Mouse (Mus musculus) cortical plate, adult 2 months (tissue): ENCODE results near the gene Psors1c2. TPM values are rescaled to one million over a fixed set of nuclear protein-coding genes. Genes with fewer than 3 reads are reported as not detected.
A peak's percentile ranks its signal among the peaks of the same experiment; 100 is the strongest.

Source experiments
- H3K27ac ChIP-seq: fragments of 200-500 bp; 2 replicates; pipeline ENCODE4 v1.5.1; 2012; ENCODE audit warnings: low read length, control low read depth, inconsistent platforms; ENCODE audit not compliant: insufficient read depth
- H3K4me1 ChIP-seq: fragments of 200-500 bp; 2 replicates; pipeline ENCODE4 v1.6.1; 2011; ENCODE audit warnings: low read length; ENCODE audit not compliant: control insufficient read depth, insufficient read depth
- H3K4me3 ChIP-seq: fragments of 200-500 bp; 2 replicates; pipeline ENCODE4 v1.5.1; 2011; ENCODE audit warnings: mild to moderate bottlenecking, low read length, control low read depth; ENCODE audit not compliant: insufficient read depth
- CTCF ChIP-seq: fragments of 200-500 bp; IDR thresholded peaks from 2 replicates; pipeline ENCODE4 v1.5.1; 2011; ENCODE audit warnings: mild to moderate bottlenecking, control low read depth, low read length; ENCODE audit not compliant: insufficient read depth; ENCODE audit errors: extremely low read depth
- POLR2A ChIP-seq: fragments of 200-500 bp; IDR thresholded peaks from 2 replicates; pipeline ENCODE4 v1.6.1; 2011; ENCODE audit warnings: mild to moderate bottlenecking, low read length, control low read depth; ENCODE audit not compliant: insufficient read depth; ENCODE audit errors: extremely low read depth
- polyA plus RNA-seq: library from polyadenylated mRNA; depleted of rRNA; stranded (reverse); fragments of >200 nt; gene quantifications from 2 replicates; pipeline ENCODE4 v1.2.3, GENCODE M21; 2012; rRNA removed

Psors1c2 gene
- polyA plus RNA-seq, 1 experiment: 1.2 TPM

DNA sequence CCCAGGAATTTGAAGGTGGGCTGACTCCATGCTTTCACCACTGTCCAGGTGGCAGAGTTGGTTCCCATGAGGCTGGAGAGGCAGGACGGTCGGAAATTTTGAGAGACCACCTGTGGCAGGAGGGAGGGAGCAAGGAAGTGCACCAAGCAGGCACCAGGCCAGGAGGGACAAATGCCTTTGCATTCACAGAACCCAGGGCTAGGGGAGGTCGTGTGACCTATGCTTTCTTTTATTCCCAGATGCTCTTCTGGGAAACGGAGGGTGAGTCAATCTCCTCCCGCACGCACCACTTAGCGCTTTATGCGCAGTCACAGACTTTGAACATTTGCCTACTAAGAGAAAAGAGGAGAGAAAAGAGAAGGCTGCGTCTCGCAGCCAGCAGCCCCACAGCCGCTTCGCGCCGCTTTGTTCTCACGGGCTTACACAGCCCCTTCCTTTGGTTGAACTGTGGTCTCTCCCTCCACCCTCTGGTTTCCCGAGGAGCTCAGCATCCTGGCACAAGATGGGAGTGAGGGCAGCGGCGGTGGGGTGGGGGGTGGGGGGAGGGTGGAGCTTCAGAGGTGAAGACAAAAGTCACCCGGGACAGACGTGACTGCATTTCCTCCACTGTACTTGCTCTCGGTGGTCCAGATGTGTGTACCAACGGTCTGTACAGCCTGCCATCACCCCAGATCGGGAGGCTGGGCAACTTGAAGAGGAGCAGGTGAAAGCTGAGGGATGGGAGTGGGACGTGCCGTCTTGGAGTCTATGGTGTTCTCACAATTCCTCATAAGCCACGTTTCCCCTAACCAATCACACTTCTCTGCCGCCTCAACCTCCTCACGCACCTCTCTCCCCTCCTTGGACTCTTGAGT, 36.3 kb downstream of the Psors1c2 start:
- no peak overlapping the region for H3K4me3 ChIP-seq
- H3K27ac ChIP-seq: no peak overlapping the region
- TF ChIP-seq POLR2A: no peak
- no peak for TF ChIP-seq CTCF
- no peaks in the 10 kb centered on the region for H3K4me1 ChIP-seq

DNA sequence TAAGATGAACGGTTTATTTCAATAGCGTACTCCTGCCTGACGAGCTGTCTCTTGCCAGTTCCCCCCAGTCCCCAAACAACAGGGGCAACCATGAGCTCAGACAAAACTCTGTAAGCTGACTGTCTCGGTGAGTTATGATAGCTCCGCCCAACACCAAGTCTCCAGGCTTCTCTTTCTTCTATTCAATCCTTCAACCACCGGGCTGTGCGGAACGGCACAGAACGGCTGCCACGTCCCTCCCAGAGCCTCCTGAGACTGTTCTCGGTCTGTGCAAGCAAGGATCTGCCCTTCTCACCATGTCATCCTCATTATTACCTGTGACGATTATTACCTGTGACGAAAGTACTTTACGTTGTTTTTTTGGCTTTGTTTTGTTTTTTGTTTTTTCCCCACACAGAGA, 37.8 kb downstream of the Psors1c2 start:
- Histone ChIP-seq H3K4me3 (no peak overlapping the region), H3K27ac (no peak overlapping the region), H3K4me1 (no peaks in the 10 kb centered on the region)
- TF ChIP-seq CTCF (no peak), POLR2A (no peak)

DNA sequence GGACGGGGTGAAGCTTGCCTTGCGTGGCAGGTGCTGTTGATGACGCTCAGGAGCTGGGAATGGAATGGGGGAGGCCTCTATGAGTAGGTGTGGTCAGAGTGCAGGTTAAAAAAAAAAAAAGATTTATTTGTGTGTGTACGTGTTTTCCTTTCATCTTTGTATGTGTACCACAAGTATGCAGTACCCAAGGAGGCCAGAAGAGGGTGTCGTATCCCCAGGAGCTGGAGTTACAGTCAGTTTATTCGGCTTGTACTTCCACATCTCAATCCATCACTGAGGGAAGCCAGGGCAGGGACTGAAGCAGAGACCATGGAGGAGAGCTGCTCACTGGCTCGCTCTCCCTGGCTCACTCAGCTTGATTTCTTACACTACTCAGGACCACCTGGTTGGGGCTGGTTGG, 38.5 kb downstream of the Psors1c2 start:
- H3K4me1 ChIP-seq: no peaks in the 10 kb centered on the region
- H3K4me3 ChIP-seq: no peak overlapping the region
- TF ChIP-seq CTCF (no peak), POLR2A (no peak)
- H3K27ac ChIP-seq: no peak overlapping the region

DNA sequence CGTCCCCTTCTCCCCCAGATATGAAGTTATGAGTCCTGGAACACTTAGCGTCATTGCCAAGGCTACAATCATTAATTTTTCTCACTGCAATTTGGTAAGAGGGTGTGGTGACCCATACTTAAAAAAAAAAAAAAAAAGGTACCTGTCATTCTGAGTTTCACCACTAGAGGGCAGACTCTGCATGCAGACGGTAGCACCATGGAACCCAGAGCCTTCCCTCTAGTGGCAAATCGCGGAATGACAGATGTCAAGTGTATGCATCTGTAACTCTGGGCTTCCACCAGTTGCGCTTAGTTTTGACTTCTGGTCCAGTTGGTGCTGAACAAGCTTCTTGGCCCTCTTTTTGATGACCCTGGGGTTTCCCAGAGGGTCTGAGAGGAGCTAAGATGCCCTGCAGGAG, 45.2 kb downstream of the Psors1c2 start:
- Histone ChIP-seq H3K4me3 (no peak overlapping the region), H3K27ac (no peak overlapping the region), H3K4me1 (no peaks in the 10 kb centered on the region)
- TF ChIP-seq POLR2A: no peak
- TF ChIP-seq CTCF: peak; percentile 100

DNA sequence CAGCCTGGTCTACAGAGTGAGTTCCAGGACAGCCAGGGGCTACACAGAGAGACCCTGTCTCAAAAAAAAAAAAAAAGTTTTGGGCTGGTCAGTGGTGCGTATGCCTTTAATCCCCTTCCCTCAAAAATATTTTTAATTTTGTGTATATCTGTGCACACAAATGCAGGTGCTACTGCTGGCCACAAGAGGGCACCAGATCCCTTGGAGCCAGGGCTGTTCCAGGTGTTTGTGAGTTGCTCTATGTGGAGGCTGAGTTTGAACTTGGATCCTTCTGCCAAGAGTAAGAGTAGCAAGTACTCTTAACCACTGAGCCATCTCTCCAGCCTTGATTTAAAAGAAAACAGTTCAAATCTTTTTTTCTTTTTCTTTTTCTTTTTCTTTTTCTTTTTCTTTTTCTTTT, 49.9 kb downstream of the Psors1c2 start:
- H3K27ac ChIP-seq: no peak overlapping the region
- H3K4me1 ChIP-seq: no peaks in the 10 kb centered on the region
- no peak overlapping the region for H3K4me3 ChIP-seq
- TF ChIP-seq POLR2A (no peak), CTCF (peak; percentile 54)

Other genes starting within 250 kb of the Psors1c2 start
- gene H2-Q1, start 212.8 kb upstream of the Psors1c2 start, polyA plus RNA-seq: 0.68 and 0.88 TPM in 2 replicates
- 0.57 and 0.96 TPM in 2 replicates for gene H2-Q2, start 191.0 kb upstream of the Psors1c2 start, polyA plus RNA-seq
- gene H2-Q4, start 153.6 kb upstream of the Psors1c2 start, polyA plus RNA-seq: 6.2 and 6.5 TPM in 2 replicates
- gene H2-Q6, start 108.4 kb upstream of the Psors1c2 start, polyA plus RNA-seq: 1.2 and 1.7 TPM in 2 replicates
- gene H2-Q7, start 94.0 kb upstream of the Psors1c2 start, polyA plus RNA-seq: 1.2 and 1.9 TPM in 2 replicates
- 0.04 and 0.09 TPM in 2 replicates for gene H2-Q10, start 63.1 kb upstream of the Psors1c2 start, polyA plus RNA-seq
- gene Pou5f1, start 27.2 kb upstream of the Psors1c2 start, polyA plus RNA-seq: not detected in 2 replicates
- gene Tcf19, start 16.4 kb upstream of the Psors1c2 start, polyA plus RNA-seq: 10.3 and 11.9 TPM in 2 replicates
- 14.2 and 14.5 TPM in 2 replicates for gene Cchcr1, start 16.1 kb upstream of the Psors1c2 start, polyA plus RNA-seq
- 1.8 and 1.9 TPM in 2 replicates for gene Cdsn, start 18.9 kb downstream of the Psors1c2 start, polyA plus RNA-seq
- not detected in 2 replicates for gene 2300002M23Rik, start 34.2 kb downstream of the Psors1c2 start, polyA plus RNA-seq
- gene Sfta2, start 68.3 kb downstream of the Psors1c2 start, polyA plus RNA-seq: not detected in 2 replicates
- gene Gm9573, start 93.4 kb downstream of the Psors1c2 start, polyA plus RNA-seq: 0.09 and 0.10 TPM in 2 replicates
- 0.06 TPM in 1 of 2 replicates, not detected in the other for gene Mucl3, start 110.5 kb downstream of the Psors1c2 start, polyA plus RNA-seq
- gene Vars2, start 134.4 kb downstream of the Psors1c2 start, polyA plus RNA-seq: 34.5 and 38.9 TPM in 2 replicates
- gene Gtf2h4, start 140.5 kb downstream of the Psors1c2 start, polyA plus RNA-seq: 29.8 and 32.9 TPM in 2 replicates
- gene Ddr1, start 171.4 kb downstream of the Psors1c2 start, polyA plus RNA-seq: 42.8 and 44.9 TPM in 2 replicates